Mouse (Mus musculus) CH12F3 (cell line): ENCODE results near the gene Rab6a.
"Not testable (repeated sequence)": the region's sequence is repeated elsewhere in the genome, so short reads cannot be mapped to it uniquely, and the experiment has no call there.

Experiments used
- in situ Hi-C: fragments of 300-500 bp; cut with MboI; formaldehyde crosslinking; loops from 2 replicates; pipeline ENCODE4 v1.14.3; 2020; ENCODE audit warnings: low sequenced_read_pairs

The Rab6a gene

DNA sequence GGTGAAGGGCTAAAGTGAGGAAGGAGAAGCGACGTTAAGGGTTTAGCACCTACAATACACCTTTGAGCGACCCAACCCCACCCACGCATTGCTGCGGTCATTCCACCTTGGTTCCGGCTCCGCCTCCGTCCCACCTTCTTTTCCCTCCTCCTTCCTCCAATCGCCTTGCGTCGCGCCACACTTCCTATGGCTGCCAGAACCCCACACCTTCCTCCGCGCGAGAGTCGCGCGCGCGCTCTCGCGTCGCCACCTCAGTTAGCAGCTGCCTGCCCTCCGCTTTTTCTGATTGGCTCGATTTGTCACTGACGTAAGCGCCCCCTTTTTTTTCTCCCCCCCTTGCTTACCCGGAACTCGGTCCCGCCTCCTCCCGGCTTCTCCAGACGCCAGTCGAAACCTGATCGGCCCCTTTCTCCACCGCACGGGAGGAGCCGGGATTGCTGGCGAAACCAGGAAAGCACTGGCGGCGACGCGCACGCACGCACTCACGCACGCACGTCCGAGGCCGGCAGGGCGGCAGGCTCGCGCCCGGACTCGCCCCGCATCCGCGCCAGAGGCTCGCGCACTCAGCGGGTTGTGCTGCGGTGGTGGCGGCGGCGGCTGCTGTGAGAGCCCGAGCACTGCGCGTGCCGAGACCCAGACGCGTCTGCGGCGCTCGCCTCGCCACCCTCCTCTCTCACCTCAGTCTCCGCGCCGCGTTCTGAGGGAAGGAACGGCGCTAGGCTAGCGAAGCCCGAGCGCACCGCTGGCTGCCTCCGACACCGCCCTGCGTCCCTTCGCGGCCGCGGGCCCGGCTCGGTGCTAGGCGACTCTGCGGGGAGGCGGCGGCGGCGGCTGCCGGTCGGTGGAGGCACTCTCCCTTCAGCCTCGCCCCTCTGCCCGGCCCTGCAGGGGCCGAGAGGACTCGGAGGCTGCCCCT, at the start of gene Rab6a:
Gene Rab6a, plus strand, starts transcription at position 197 of the 916 bp plus-strand sequence.
- in situ Hi-C loops = no loop called here

DNA sequence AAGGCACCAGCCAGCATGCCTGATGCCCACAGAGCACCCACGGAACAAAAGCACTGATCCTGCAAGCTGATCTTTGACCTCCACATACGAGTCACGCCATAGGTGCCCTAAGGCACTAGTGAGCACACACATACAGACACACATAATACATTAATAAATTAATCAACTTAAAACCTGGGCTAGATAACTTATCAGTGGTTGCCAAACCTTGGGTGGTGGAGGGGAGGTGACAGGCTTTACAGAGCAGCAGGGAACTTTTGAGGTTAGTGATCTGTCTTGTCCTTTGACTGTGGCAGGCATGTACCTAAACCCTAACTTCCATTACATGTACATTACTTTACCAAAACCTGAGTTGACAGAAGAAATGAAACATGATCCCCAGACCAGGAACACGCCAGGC, 47.9 kb upstream of the Rab6a start:
- in situ Hi-C loops = no loop called here

DNA sequence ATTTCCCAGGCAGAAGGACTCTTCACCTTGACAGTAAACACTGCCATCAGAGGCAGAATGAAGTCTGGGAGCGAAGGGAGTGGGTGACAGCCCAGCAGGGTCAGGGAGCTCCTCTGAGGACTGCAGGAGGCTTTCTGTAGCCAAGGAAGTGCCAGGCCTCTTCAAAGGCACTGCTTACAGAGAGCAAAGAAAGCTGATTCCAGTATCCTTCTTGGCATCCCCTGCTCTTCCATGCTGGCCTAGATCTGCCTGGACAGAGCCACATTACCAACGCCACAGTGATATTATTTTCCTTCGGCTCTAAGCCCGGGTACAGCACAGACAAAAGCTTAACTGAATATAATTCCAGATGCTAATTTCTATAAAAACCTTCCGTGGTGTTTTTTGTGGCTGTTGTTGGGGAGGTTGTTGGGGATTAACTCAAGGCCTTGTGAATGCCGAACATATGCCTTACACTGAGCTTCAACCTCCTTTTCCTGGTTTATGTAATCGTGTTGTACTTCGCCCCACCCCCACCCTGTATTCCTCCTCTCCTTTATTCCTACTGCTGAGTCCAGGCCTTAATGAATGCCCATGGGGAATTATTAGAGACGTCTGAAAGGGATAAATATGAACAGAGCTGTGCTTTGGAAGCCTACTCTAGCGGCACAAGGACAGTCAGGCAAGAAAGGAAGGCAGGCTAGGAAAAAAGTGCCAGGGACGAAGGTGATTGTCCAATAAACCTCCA, 45.2 kb upstream of the Rab6a start:
- in situ Hi-C loops = no loop called here

DNA sequence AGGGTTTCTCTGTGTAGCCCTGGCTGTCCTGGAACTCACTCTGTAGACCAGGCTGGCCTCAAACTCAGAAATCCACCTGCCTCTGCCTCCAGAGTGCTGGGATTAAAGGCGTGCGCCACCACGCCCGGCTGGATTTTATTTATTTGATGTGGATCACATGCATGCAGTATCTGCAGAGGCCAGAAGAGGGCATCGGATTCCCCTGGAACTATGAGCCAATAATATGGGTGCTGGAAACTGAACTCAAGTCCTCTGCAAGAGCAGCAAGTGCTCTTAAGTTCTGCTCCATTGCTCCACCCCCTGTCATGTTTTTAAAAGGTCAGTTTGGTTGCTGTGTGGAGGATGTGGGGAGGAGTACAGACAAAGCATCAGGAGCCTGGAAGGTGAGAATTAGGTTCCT, 40.0 kb upstream of the Rab6a start:
- in situ Hi-C loops = not testable (repeated sequence)

DNA sequence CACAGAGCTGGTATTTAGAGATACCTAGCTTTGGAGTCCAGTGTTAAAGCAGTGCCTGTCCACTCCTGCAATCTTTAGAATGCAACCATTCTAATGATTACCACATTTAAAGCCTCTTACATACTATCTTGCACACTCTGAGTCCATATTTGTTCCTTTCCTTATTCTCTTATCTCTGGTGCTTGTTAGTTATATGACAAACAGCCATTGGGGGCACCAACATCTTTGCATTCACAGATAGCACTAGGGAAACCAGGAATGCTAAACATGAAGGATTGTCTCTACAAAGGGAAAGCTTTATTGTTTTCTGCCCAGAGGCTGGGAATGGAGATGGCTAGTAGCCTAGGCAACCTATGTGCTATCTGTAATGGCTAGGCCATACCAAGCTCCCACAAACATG, 37.3 kb upstream of the Rab6a start:
- in situ Hi-C loops = no loop called here

DNA sequence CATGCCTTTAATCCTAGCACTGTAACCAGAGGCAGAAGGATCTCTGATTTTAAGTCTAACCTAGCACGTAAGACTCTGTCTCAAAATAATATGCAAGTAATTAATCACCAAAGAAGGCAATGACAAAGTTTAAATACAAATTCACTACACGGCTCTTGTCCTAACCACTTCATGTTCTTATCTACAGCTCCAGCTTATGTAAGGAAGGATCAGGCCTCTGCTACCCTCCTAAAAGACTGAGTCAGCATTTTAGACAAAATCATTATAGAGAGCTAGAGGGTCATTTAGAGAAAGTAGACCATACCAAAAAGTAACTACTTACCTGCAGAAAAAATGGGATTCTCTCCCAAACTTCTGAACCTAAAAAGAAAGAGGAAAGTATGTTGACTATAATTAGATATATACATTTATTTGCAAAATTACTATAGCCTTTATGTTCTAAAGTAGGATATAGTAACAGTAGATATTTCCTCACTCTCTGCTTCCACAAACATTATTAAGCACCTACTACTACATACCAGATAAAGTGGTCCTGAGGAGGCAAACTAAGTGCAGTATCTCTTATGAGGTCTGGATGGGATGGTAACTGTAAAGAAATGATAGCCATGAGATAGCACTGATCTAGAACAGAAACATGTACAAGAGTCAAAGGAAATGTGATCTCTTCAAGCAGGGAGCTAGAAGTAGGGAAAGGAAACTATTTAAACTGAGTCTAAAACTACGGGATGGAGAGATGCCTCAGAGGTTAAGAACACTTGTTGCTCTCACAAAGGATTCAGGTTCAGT, 36.1 kb upstream of the Rab6a start:
- in situ Hi-C loops = no loop called here

DNA sequence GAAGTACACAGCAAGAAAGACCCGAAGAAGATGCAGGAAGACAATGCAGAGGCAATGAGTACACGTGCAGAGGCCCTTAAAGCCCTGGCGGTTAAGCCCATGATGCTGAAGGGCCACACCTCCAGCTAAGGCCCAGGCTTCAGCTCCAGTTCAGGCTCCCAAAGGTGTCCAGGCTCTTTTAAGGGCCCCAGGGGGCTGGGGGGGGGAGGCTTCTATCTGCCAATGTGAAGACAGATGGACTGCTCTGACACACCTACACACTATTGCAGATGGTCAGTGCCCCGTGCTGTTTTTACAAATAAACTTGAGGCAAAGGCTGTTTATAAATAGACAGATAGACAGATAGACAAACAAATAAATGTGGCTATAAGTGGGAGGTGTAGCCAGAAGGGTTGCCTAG, 35.1 kb upstream of the Rab6a start:
- in situ Hi-C loops = no loop called here

DNA sequence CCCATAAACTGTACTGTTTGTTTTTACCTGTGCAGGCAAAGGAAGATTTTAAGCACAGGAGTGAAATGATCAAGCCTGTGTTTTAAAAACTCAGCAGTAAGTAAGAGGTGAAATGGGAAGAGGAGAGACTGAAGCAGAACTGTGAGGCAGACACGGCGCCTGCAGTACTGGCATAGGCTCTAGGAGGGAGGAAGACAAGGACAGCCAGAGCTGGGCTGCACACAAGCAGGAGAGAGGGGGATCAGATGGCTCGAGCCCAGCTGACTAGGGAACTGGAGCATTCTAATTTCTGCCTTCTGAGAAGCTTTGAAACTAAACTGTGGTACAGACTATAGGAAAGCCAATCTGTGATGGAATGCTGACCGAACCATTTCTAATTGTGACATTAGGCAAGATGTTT, 34.5 kb upstream of the Rab6a start:
- in situ Hi-C loops = no loop called here

DNA sequence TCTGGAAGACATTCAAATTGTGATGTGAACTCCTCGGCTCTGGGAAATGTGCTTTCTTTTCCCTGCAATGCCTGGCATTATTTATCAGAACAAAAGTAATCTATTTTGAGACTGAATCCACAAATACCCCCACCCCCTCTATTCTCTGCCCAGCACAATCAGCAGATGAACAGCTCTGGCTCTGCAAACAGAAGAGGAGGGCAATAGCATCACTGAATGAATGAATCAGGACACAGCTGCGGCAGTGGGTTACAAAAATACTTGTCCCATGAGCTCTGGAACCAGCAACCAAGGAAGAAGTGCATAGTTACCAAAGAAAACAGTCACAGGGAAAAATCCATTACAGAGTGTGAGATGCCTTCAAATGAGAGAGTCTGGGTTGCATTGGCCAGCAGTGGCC, 28.4 kb upstream of the Rab6a start:
- in situ Hi-C loops = no loop called here

DNA sequence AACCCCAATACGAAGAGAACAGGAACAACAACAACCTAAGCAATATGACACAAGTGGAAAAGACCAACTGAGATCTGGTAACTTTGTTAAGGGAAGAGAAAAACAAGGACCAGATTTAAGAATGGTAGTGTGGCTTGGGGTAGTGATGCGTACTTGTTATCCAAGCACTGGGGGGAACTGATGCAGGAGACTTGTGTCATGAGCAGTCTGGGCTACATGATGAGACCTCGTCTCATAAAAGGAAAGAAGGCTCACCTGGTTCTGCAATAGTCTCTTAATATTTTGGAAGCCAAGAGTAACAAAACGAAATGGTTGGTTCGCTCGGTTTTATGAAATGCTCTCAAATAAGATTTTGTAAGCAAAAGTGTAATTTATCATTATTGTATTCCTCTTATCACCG, 25.0 kb upstream of the Rab6a start:
- in situ Hi-C loops = no loop called here

DNA sequence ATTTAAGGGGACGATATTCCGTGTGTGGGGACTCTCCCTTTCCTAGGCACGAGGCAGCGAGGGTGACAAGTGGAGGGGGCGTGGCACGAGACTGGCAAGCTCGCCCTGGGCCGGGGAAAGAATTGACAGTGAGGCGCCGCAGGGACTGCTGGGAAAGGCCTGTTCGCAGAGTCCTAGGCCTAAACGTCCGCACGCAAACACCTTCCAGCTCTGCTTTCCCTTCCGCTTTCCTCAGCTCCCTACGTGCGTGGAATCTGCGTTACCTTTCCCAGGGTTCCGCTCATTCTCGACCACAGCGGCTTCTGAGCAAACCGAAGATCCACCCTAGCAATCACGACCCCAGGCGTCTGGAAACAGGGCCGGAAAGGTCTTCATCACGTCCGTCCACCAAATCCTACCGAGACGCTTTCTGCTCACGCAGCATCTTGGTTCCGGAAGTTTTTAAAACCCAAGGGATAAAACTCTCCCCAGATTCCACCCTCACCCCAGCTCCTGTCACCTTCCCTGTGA, 24.4 kb upstream of the Rab6a start:
- in situ Hi-C loops = no loop called here

DNA sequence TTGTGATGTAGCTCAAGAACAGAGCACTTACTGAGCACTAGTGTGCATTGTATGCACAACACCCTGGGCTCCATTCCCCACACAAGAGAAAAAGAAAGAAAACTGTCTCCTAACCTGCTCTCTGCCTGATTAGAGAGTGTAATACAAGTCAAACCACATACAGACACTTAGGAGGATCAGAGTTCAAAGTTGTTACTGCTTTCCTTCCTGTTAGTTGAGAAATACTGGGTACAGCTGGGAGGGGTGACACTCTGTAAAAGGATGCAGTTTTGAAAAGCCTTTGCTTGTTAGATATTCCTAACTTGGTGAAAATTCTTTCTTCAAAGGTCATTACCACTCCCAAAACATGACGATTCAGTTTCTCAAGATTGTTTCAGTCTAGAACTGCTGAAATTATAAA, 17.4 kb upstream of the Rab6a start:
- in situ Hi-C loops = no loop called here

DNA sequence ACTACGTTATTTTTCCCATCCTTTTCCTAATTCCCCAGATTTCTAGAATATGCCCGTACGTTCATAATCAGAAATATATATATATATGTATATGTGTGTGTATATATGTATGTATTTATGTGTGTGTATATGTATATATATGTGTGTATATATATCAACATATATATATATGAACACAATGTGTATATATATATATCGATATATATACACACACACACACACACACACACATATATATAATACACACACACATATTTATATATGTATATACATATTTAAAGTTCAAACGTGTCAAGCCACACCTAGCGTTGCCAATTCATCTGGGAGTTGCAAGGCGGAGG, 16.7 kb upstream of the Rab6a start:
- in situ Hi-C loops = no loop called here

DNA sequence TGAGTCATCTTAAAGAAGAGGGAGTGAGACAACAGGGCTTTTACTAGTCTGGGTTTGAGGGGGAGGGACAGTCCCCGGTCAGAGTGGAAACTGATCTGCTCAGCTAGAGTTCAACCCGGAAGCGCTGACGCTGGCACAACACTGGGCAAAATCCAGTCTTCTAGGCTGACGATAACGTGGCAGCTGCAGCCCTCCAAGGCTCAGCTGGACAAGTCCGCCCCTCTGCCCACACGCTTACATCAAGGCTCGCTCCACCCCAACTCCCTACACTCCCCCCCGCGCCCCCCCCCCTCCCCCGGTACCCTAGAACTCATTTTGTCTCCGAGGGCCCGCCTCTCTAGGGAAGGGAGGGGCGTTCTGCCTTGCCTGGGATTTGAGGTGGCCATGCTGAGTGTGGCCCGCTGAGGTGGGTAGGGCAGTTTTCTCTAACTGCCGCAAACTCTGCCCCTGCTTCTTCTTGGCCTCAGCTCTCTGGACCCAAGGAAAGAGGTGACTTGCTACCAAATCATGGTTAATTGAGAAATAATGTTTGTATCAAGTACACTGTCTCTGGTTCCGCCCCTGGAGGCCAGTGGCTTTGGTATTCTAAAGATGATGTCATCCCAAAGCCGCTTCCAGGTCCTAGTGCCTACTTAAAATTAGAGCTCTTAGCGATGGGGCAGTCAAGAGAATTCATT, 16.2 kb upstream of the Rab6a start:
- in situ Hi-C loops = no loop called here

DNA sequence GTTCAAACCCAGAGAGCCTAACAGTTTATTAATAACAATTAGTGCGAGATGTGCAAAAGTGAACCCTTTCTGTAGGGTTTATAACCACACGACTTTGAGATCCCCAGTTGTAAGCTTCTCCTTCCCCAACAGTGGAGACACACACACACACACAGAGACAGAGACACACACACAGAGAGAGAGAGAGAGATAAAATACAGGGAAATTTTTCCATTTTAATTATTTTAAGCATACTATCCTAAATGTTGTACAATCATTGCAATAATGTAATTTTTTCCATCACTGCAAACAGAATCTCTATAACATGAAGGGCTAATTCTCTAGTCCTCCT, 15.7 kb upstream of the Rab6a start:
- in situ Hi-C loops = no loop called here

DNA sequence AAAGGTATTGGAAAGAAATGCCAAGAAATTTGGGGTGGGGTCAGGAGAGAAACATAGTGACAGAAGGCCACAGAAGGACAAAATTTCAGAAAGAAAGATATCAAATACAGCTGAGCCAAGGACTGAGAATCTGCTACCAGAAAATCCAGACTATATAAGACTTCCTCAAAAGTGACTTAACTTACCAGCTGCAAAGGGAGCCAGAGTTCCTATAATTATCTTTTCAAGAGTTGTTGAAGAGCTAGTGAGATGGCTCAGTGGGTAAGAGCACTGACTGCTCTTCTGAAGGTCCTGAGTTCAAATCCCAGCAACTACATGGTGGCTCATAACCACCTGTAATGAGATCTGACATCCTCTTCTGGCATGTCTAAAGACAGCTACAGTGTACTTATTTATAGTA, 13.9 kb upstream of the Rab6a start:
- in situ Hi-C loops = no loop called here

DNA sequence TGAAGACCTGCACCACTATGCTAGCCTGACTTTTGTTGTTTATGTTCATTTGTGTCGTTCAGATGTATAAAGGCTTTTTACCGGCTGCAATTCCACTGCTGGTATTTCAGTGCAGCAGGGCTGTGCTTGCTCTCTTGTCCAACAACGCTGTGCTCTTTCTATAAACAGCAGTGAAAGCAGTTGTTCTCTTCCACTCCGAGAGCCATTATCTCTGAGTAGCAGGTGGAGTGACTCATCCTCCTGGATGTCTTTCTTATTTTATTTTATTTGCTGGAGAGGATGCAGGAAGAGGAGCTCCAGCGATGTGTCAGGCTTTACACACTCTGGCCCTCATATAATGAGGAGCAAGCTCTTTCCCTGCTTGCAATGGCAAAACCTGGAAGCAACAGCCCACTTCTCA, 7.0 kb upstream of the Rab6a start:
- in situ Hi-C loops = no loop called here

DNA sequence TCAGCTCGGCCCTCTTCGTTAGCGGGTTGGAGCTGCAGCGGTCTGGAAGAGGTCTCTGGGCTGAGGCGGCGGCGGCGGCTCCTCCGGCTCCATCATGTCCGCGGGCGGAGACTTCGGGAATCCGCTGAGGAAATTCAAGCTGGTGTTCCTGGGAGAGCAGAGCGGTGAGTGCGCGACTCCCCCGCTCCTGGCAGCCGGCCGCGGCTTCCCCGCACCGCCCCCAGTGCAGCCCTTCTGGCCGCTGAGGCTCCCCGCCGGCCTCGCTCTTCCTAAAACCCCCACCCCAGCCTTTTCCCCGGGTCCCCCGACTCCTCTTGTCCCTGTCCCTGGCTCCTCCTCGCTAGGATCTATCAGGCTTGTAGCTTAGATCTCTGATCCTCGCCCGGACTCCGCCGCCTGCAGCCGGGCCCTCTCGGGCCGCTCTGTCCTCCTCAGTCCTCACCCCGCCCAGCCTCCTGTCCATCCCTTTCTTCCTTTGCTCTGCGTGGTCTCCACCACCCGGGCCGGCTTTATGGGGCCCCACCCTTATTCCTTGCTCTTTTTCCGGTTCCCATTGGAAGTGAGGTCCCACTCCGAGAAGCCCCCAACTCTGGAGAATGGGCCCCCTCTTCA, 1.0 kb downstream of the Rab6a start, which contains the start of gene Mrpl48:
Gene Mrpl48, minus strand, starts transcription at position 172 of the 612 bp plus-strand sequence.
- in situ Hi-C loops = no loop called here

DNA sequence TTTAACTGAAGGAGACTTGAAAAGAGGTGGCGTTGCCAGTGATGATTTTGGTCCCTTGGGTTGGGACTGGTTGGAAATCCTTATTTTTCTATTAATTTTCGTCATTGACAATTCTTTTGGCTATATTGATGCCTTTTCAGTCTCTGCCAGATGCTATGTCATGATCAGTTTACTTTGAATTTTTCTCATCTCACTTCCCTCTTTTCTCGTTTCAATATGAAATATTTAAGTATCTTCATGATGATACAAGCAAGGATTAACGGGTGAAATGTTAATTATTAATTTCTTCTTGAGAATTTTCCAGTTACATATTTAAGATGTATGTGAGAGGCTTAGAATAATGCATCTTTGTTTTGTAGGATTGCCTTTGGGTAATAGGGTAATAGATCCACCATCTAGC, 1.7 kb downstream of the Rab6a start:
- in situ Hi-C loops = no loop called here

DNA sequence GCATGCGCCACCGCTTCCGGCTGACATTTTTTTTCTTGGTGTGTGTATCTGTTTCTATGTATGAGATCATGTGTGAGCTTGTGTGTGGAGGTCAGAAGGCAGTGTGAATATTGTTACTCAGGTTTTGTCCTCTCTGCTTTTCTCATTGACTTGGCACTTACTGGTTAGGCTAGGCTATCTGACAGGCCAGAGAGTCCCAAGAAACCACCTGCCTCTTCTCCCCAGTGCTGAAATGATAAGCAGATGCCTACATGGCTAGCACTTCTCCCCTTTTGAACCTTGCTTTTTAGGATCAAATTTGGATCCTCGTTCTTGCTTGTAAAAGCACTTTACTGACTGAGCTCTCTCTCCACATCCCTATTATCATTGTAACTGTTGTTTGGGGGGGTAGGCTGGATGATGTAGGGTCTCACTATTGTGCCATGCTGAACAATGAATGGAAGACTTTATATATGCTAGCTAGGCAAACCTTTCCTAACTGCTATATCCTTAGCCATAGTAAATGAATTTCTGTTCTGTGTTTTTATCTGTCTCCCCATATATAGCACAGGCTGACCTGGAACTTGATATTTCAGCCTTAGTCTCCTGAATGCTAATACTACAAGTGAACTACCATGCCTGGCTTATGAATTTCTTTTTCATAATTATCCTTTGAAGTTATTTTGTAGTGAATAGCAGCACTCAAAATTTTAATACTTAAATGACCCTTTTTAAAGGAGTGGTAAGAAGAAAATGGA, 9.1 kb downstream of the Rab6a start:
- in situ Hi-C loops = no loop called here
